Mouse (Mus musculus) embryonic facial prominence, embryonic 12.5 days (tissue): ENCODE measurements around the gene Slx4. TPM values are rescaled to one million over a fixed set of nuclear protein-coding genes. Genes with fewer than 3 reads are reported as not detected.
"Not testable (repeated sequence)": the region's sequence is repeated elsewhere in the genome, so short reads cannot be mapped to it uniquely, and the experiment has no call there.

ENCODE experiments used
- ATAC-seq: fragments of 200-750 bp; cut with Nextera tagmentation; 2 replicates; pipeline ENCODE4 v1.8.0; 2017; ENCODE audit not compliant: insufficient number of reproducible peaks, insufficient read depth, low FRiP score, low TSS enrichment
- H3K27ac ChIP-seq: fragments of 300-500 bp; sonication (generic); 2 replicates; pipeline ENCODE4 v1.5.1; 2016; ENCODE audit warnings: mild to moderate bottlenecking
- H3K27me3 ChIP-seq: fragments of 300-500 bp; sonication (generic); 2 replicates; pipeline ENCODE4 v1.6.1; 2016; ENCODE audit warnings: mild to moderate bottlenecking, moderate library complexity
- H3K36me3 ChIP-seq: fragments of 300-500 bp; sonication (generic); 2 replicates; pipeline ENCODE4 v1.6.1; 2016; ENCODE audit warnings: mild to moderate bottlenecking
- H3K4me1 ChIP-seq: fragments of 300-500 bp; sonication (generic); 2 replicates; pipeline ENCODE4 v1.6.1; 2016
- H3K4me2 ChIP-seq: fragments of 300-500 bp; sonication (generic); replicated peaks from 2 replicates; pipeline ENCODE4 v1.6.1; 2016; ENCODE audit warnings: mild to moderate bottlenecking, moderate library complexity
- H3K4me3 ChIP-seq: fragments of 300-500 bp; sonication (generic); 2 replicates; pipeline ENCODE4 v1.5.1; 2016; ENCODE audit warnings: mild to moderate bottlenecking
- H3K9ac ChIP-seq: fragments of 300-500 bp; sonication (generic); 2 replicates; pipeline ENCODE4 v1.6.1; 2016; ENCODE audit warnings: mild to moderate bottlenecking, moderate library complexity
- H3K9me3 ChIP-seq: fragments of 300-500 bp; sonication (generic); 2 replicates; pipeline ENCODE4 v1.6.1; 2016; ENCODE audit warnings: mild to moderate bottlenecking, moderate library complexity
- WGBS: fragments of 180-500 bp; shearing (Covaris S2); methylation state at CpG from one replicate; pipeline ENCODE4 v1.1.7; 2016; 5-methylcytosine and 5-hydroxymethylcytosine counted together
- polyA plus RNA-seq: library from polyadenylated mRNA; unstranded; fragments of >200 nt; fragmentation: Nextera tagmentation; extraction: Ambion mirVana; gene quantifications from 2 replicates; pipeline ENCODE4 v1.2.1, GENCODE M21; 2016

The Slx4 gene
- polyA plus RNA-seq, 1 experiment from 2014 or later: 26.9 TPM

DNA sequence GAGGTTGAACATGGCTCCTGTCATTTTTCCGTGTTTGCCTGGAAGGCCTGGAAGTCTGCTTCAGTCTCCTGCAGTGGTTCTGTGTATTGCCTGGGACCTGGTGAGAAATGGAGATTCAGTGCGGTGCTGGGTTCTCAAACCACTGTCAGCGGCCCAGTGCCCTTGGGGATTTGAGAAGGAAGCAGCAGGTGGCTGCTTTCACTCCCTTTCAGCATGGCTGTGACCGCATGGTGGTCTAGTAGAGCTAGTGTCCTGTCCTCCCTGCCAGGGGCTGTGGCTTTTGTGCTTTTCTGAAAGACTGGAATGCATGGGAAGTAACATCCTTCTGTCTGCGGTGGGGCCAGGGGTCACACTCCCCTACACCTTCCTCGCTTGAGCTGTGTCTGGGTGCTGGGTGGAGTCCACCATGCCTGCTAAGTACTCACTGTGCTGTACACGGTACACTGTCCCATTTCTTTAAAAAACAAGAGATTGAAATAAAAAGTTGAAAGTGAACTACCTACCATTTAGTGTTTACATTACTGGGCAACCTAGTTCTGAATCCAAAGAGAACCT is 20.3 kb downstream of the Slx4 start:
- H3K4me1 ChIP-seq: no peaks in the 10 kb centered on the region
- no peaks in the 10 kb centered on the region for H3K9me3 ChIP-seq
- H3K36me3 ChIP-seq: peaks cover 97% of the 10 kb centered on the region
- H3K9ac ChIP-seq: no peak overlapping the region
- no peak overlapping the region for H3K4me3 ChIP-seq
- no peak for ATAC-seq
- 70% methylated on average over 7 of the region's 7 CpGs for WGBS
- no peak overlapping the region for H3K4me2 ChIP-seq
- no peak overlapping the region for H3K27ac ChIP-seq
- H3K27me3 ChIP-seq: no peaks in the 10 kb centered on the region

DNA sequence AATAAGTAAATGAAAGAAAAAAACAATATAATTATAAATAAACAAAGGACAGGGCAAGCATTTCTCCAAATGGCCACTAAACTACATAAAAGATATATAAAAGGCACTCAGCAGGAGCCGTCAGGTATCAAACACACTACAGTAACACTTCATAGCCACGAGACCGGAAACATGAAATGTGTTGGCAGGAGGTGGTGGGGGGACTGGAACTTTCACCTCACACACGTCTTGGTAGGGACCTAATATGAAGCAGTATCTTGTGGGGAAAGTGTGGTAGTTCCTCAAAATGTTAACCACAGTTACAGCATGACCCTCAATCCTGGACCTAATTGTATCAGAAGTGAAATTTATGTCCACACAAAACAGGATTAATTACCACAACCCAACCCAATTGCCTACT is 21.4 kb downstream of the Slx4 start:
- H3K36me3 ChIP-seq: peaks cover 93% of the 10 kb centered on the region
- no peaks in the 10 kb centered on the region for H3K9me3 ChIP-seq
- H3K27me3 ChIP-seq: no peaks in the 10 kb centered on the region
- 90% methylated on average over 4 of the region's 4 CpGs for WGBS
- H3K4me1 ChIP-seq: no peaks in the 10 kb centered on the region
- H3K4me2 ChIP-seq: no peak overlapping the region
- H3K27ac ChIP-seq: no peak overlapping the region
- no peak overlapping the region for H3K9ac ChIP-seq
- no peak overlapping the region for H3K4me3 ChIP-seq
- ATAC-seq: no peak

DNA sequence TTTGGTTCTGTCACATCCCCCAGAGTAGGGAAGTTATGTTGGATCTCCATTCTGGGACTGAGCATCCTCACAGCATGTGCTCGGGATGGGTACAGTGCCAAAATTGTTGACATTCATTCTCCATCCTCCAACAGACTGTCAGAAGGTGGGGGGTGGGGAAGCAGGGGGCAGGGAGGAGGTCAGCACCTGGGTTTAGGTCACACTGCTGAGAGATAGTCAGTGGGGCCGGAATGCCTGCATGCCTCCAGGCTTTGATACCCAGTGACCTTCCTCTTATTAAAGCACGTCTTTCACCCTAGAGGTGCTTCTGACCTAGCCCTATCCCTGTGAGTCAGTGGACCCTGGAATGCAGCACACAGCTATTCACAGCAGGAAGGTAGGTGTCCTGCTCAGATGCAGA is 26.9 kb downstream of the Slx4 start:
- Histone ChIP-seq H3K9ac (no peak overlapping the region), H3K36me3 (peaks cover 41% of the 10 kb centered on the region), H3K27ac (no peak overlapping the region), H3K4me2 (no peak overlapping the region), H3K4me3 (no peak overlapping the region), H3K4me1 (no peaks in the 10 kb centered on the region), H3K27me3 (no peaks in the 10 kb centered on the region), H3K9me3 (no peaks in the 10 kb centered on the region)
- WGBS: 18% methylated on average over 3 of the region's 3 CpGs
- ATAC-seq: no peak

DNA sequence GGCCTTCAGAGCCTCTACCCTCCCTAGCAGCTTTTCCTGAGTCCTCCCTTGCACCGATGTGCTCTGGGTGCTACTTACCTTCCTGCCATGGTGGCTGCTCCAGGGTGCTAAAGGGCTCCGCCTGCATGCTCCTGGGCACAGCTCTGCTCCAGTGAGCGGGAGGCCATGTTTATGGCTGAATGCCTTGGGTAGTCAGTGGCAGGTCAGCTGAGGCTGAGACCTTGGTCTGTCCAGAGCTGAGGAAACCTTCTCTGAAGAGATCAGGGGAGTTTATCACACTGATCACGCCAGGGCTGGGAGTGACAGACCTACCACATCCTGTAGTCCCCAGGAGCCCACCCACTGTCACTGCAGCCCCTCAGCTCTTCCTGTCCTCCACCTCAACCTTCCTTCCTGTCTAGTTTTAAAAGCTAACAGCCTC is 27.3 kb downstream of the Slx4 start, which contains the start of gene Nlrc3:
Gene Nlrc3, minus strand, starts transcription at position 382 of the 421 bp plus-strand sequence.
- H3K4me1 ChIP-seq: no peaks in the 10 kb centered on the region
- no peaks in the 10 kb centered on the region for H3K27me3 ChIP-seq
- 0 out of 2 replicates have a peak within 1 kb of the TSS, but pooled peaks have one; percentile 23 for H3K27ac ChIP-seq
- 0 out of 2 replicates have a peak, but pooled peaks have one; percentile 28 for ATAC-seq
- no peak within 1 kb of the TSS for H3K4me3 ChIP-seq
- H3K4me2 ChIP-seq: no peak within 1 kb of the TSS
- no peaks in the 10 kb centered on the region for H3K9me3 ChIP-seq
- no peak within 1 kb of the TSS for H3K9ac ChIP-seq
- peaks cover 37% of the 10 kb centered on the region for H3K36me3 ChIP-seq
- WGBS: 66% methylated on average over 4 of the region's 4 CpGs

DNA sequence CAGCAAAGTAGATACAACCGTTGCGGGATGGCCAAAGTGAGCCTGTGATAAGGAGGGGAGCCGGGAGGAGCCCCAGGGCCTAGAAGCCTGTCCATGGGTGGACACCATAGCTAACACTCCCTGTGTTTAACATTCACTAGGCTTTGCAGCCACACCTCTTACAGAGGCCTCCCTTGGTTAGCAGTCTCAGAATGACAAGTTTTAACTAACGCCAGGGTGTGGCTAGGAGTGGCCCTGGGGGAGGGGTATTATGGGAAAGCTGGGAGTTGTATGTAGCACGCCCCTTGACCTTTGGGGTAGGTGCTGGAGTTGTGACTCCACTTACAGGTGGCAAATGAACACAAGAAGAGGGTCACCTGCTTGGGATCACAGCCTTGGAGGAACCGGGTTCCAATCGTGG is 27.9 kb downstream of the Slx4 start:
- no peak overlapping the region for H3K4me2 ChIP-seq
- no peak overlapping the region for H3K27ac ChIP-seq
- peaks cover 31% of the 10 kb centered on the region for H3K36me3 ChIP-seq
- no peaks in the 10 kb centered on the region for H3K4me1 ChIP-seq
- no peak for ATAC-seq
- no peaks in the 10 kb centered on the region for H3K9me3 ChIP-seq
- no peaks in the 10 kb centered on the region for H3K27me3 ChIP-seq
- no peak overlapping the region for H3K9ac ChIP-seq
- no peak overlapping the region for H3K4me3 ChIP-seq
- WGBS: 85% methylated on average over 7 of the region's 7 CpGs

DNA sequence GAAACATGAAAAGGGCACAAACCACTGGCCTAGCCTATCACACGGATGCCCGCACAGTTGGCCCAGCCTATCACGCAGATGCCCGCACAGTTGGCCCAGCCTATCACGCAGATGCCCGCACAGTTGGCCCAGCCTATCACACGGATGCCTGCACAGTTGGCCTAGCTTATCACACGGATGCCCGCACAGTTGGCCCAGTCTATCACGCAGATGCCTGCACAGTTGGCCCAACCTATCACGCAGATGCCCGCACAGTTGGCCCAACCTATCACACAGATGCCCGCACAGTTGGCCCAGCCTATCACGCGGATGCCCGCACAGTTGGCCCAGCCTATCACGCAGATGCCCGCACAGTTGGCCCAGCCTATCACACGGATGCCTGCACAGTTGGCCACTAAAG is 29.1 kb downstream of the Slx4 start:
- not testable (repeated sequence) for H3K4me3 ChIP-seq, ATAC-seq
- 93% methylated on average over 19 of the region's 19 CpGs for WGBS

DNA sequence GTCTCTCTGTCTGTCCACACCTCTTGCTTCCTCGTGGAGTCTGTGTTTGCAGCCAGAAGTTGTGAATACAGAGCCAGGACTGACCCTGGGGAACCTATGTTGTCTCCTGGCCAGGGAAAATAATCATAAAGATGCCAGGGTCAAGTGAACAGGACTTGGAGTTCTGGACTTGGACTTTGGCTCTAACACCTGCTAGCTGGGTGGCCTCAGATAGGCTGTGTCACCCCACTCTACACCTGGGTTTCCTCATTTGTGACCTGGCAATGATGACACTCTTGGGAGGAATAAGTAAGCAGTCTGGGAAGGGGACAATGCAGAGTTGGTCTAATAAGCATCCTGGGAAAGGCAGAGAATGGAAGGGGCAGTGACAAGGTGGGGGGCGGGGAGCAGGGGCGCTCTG is 38.0 kb downstream of the Slx4 start:
- Histone ChIP-seq H3K4me2 (no peak overlapping the region), H3K4me1 (no peaks in the 10 kb centered on the region), H3K36me3 (no peaks in the 10 kb centered on the region), H3K4me3 (no peak overlapping the region), H3K27ac (no peak overlapping the region), H3K27me3 (no peaks in the 10 kb centered on the region), H3K9ac (no peak overlapping the region), H3K9me3 (no peaks in the 10 kb centered on the region)
- ATAC-seq: no peak
- 83% methylated on average over 3 of the region's 3 CpGs for WGBS

More for the DNA sequence above, 29.1 kb downstream of the Slx4 start:
- H3K4me2 ChIP-seq, H3K9ac ChIP-seq, H3K4me1 ChIP-seq, H3K27ac ChIP-seq, H3K27me3 ChIP-seq, H3K9me3 ChIP-seq: not testable (repeated sequence)
- peaks cover 19% of the 10 kb centered on the region for H3K36me3 ChIP-seq

DNA sequence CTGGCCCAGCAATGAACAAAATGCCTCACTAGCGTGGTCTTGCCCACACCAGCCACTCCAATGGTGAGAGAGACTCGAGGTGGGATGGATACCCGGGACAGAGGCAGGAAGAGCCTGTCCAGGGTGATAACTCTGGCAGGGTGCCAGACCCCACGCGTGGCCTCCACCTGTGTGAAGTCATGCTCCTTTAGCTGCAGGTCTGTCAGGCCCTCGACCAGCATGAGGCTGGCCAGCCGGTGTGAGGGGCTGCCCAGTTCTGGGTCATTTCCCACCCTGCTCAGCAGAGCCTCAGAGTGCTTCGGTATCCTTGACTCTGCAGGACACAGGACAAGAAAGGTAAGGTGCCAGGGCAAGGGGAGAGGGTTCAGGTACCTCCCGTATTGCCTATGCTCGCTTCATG is 38.6 kb downstream of the Slx4 start:
- Histone ChIP-seq H3K9me3 (no peaks in the 10 kb centered on the region), H3K4me2 (no peak overlapping the region), H3K36me3 (no peaks in the 10 kb centered on the region), H3K4me1 (no peaks in the 10 kb centered on the region), H3K4me3 (no peak overlapping the region), H3K9ac (no peak overlapping the region), H3K27ac (no peak overlapping the region), H3K27me3 (no peaks in the 10 kb centered on the region)
- 81% methylated on average over 10 of the region's 10 CpGs for WGBS
- no peak for ATAC-seq

DNA sequence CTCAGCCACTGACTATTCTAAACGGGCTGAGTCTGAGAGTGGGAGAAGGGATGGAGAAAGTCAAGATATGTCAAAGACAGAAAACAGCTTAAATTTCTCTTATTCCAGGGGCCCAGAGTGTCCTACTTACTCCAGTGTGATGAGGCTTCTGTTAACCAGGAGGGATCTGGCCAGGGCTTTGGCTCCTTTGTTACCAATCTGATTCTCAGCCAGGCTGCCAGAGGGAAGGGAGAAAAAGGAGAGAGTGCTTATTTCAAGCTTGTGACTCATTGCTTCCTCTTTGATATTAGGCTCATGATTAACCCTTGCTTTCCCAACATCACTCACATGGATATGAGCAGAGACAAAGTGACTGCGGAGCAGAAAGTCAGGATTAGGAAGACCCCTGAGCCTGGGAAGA is 44.3 kb downstream of the Slx4 start:
- Histone ChIP-seq H3K9ac (no peak overlapping the region), H3K27me3 (no peaks in the 10 kb centered on the region), H3K4me3 (no peak overlapping the region), H3K27ac (no peak overlapping the region), H3K4me2 (no peak overlapping the region), H3K36me3 (no peaks in the 10 kb centered on the region), H3K4me1 (no peaks in the 10 kb centered on the region), H3K9me3 (no peaks in the 10 kb centered on the region)
- no peak for ATAC-seq
- 73% methylated on average over 2 of the region's 2 CpGs for WGBS

DNA sequence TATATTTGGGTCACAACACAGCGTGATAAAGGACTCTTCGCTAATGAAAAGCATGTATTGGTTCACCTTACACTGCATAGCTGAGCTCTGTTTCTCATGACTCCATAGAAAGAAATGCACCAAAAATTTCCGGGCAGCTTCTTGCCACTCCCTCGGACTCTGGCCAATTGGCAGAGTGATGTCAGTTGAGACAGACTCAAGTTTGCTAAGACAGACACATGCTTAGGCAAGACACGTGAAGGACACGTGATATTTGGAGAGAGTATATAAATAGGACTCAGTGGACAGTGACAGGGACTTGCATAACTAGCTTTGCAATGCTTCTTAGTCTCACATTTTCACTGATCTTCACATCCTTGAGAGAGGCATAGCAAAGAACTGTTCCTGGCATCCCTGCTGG is 47.2 kb downstream of the Slx4 start:
- no peak for ATAC-seq
- no peaks in the 10 kb centered on the region for H3K36me3 ChIP-seq
- H3K27me3 ChIP-seq: no peaks in the 10 kb centered on the region
- H3K4me2 ChIP-seq: no peak overlapping the region
- no peaks in the 10 kb centered on the region for H3K9me3 ChIP-seq
- H3K4me1 ChIP-seq: no peaks in the 10 kb centered on the region
- WGBS: 79% methylated on average over 6 of the region's 6 CpGs
- H3K27ac ChIP-seq: no peak overlapping the region
- H3K4me3 ChIP-seq: no peak overlapping the region
- no peak overlapping the region for H3K9ac ChIP-seq

DNA sequence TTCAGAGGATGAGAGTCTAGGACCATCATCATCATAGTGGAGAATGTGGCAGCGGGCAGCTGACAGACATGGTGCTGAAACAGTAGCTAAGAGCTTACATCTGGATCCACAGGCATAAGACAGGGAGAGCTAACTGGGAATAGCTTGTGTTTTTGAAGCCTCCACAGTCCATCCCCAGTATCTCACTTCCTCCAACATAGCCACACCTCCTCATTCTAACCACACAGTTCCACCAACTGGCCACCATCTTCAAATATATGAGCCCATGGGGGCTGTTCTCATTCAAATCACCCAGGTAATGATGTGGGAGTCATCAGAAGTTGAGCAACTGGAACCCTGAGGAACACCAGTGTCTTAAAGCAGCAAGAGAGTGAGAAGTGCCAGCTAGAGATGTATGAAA is 52.4 kb downstream of the Slx4 start:
- no peaks in the 10 kb centered on the region for H3K27me3 ChIP-seq
- ATAC-seq: no peak
- no peak overlapping the region for H3K27ac ChIP-seq
- no peaks in the 10 kb centered on the region for H3K36me3 ChIP-seq
- 91% methylated on average over 1 of the region's 1 CpGs for WGBS
- H3K9ac ChIP-seq: no peak overlapping the region
- no peak overlapping the region for H3K4me3 ChIP-seq
- H3K4me2 ChIP-seq: no peak overlapping the region
- no peaks in the 10 kb centered on the region for H3K9me3 ChIP-seq
- no peaks in the 10 kb centered on the region for H3K4me1 ChIP-seq

DNA sequence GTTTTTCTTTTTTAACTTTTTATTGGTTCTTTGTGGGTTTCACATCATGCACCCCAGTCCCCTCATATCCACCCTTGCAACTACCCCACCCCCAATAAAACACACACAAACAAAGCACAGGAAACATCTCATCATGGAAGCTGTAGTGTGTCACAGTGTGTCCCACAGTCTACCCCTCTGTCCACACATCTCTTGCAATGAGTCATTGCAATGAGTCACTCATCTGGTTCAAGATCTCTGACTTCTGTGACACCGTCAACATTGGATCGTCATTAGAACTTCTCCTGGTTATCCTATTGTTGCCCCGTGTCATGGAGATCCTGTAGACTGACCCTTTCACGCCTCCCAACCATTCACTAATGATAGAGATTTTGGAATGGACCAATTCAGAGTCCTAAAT is 68.9 kb downstream of the Slx4 start:
- ATAC-seq: no peak
- H3K27ac ChIP-seq: no peak overlapping the region
- H3K4me1 ChIP-seq: no peaks in the 10 kb centered on the region
- peaks cover 64% of the 10 kb centered on the region for H3K36me3 ChIP-seq
- no peak overlapping the region for H3K4me3 ChIP-seq
- H3K9ac ChIP-seq: no peak overlapping the region
- H3K4me2 ChIP-seq: no peak overlapping the region
- no peaks in the 10 kb centered on the region for H3K27me3 ChIP-seq
- WGBS: 87% methylated on average over 4 of the region's 4 CpGs
- no peaks in the 10 kb centered on the region for H3K9me3 ChIP-seq

DNA sequence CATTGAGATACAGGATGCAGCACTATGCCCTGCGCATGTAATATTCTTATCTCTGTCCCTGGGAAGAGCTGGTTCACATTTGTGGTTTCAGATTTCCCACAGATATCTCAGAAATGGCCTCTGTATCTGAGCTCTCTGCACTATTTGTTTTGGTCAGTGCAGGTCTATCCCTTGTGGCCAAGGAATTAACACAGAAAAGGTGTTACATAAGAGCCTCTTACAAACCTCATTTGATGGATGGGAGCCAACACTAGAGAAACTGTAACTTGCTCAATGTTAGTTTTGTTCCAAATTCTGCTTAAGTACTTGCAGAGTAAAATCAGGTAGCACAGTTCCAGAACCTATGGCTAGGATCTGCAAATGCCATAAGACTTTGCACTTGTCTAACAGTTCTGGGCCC is 69.5 kb downstream of the Slx4 start:
- WGBS: 90% methylated on average over 1 of the region's 1 CpGs

More for the DNA sequence above, 69.5 kb downstream of the Slx4 start:
- no peak for ATAC-seq
- H3K36me3 ChIP-seq: peaks cover 63% of the 10 kb centered on the region
- no peaks in the 10 kb centered on the region for H3K9me3 ChIP-seq
- H3K4me3 ChIP-seq: no peak overlapping the region
- H3K27me3 ChIP-seq: no peaks in the 10 kb centered on the region
- H3K4me2 ChIP-seq: no peak overlapping the region
- H3K27ac ChIP-seq: no peak overlapping the region
- no peak overlapping the region for H3K9ac ChIP-seq
- no peaks in the 10 kb centered on the region for H3K4me1 ChIP-seq
